Mouse (Mus musculus) lung, embryonic 14.5 days (tissue): ENCODE measurements around the gene Cdkn2aip. TPM values are rescaled to one million over a fixed set of nuclear protein-coding genes. Genes with fewer than 3 reads are reported as not detected.

Source experiments
- ATAC-seq: fragments of 200-750 bp; cut with Nextera tagmentation; 2 replicates; pipeline ENCODE4 v1.8.0; 2017; ENCODE audit warnings: mild to moderate bottlenecking, moderate TSS enrichment, moderate library complexity; ENCODE audit not compliant: insufficient read depth
- DNase-seq: peaks from one replicate; pipeline ENCODE4 v3.0.0-alpha.2; 2015
- H3K27ac ChIP-seq: fragments of 300-500 bp; sonication (generic); 2 replicates; pipeline ENCODE4 v1.5.1; 2014; ENCODE audit warnings: low read depth, mild to moderate bottlenecking, moderate library complexity
- H3K27me3 ChIP-seq: fragments of 300-500 bp; sonication (generic); 2 replicates; pipeline ENCODE4 v1.6.1; 2014; ENCODE audit warnings: low read length, control low read depth; ENCODE audit not compliant: insufficient read depth
- H3K36me3 ChIP-seq: fragments of 300-500 bp; sonication (generic); 2 replicates; pipeline ENCODE4 v1.6.1; 2014; ENCODE audit warnings: control low read depth; ENCODE audit not compliant: insufficient read depth
- H3K4me1 ChIP-seq: fragments of 300-500 bp; sonication (generic); 2 replicates; pipeline ENCODE4 v1.6.1; 2014; ENCODE audit warnings: antibody characterized with exemption, control low read depth; ENCODE audit not compliant: insufficient read depth
- H3K4me2 ChIP-seq: fragments of 300-500 bp; sonication (generic); 2 replicates; pipeline ENCODE4 v1.6.1; 2014; ENCODE audit warnings: mild to moderate bottlenecking
- H3K4me3 ChIP-seq: fragments of 300-500 bp; sonication (generic); 2 replicates; pipeline ENCODE4 v1.5.1; 2014; ENCODE audit warnings: low read depth, low read length
- H3K9ac ChIP-seq: fragments of 300-500 bp; sonication (generic); 2 replicates; pipeline ENCODE4 v1.6.1; 2014
- H3K9me3 ChIP-seq: fragments of 300-500 bp; sonication (generic); 2 replicates; pipeline ENCODE4 v1.6.1; 2016; ENCODE audit warnings: low read depth, low read length, control low read depth
- CTCF ChIP-seq: IDR thresholded peaks from 2 replicates; pipeline ENCODE4 v1.5.1; 2016; ENCODE audit warnings: antibody characterized with exemption, low read depth
- WGBS: fragments of 180-500 bp; shearing (Covaris S2); extraction: QIAGEN DNeasy Blood & Tissue Kit; methylation state at CpG from one replicate; pipeline ENCODE4 v1.1.7; 2014; 5-methylcytosine and 5-hydroxymethylcytosine counted together
- polyA plus RNA-seq: library from polyadenylated mRNA; unstranded; fragments of >200 nt; fragmentation: Nextera tagmentation; extraction: Ambion mirVana; gene quantifications from 2 replicates; pipeline ENCODE4 v1.2.1, GENCODE M21; 2014

Cdkn2aip gene
- polyA plus RNA-seq, 1 experiment from 2014 or later: 24.3 TPM

- 0 out of 2 replicates have a peak, but pooled peaks cover 3% of the 10 kb centered on the region for H3K36me3 ChIP-seq
- H3K4me1 ChIP-seq: no peaks in the 10 kb centered on the region
- H3K27ac ChIP-seq: no peak overlapping the region
- no peak overlapping the region for H3K9ac ChIP-seq
- no peak overlapping the region for H3K4me2 ChIP-seq
- H3K9me3 ChIP-seq: no peaks in the 10 kb centered on the region
- WGBS: 53% methylated on average over 5 of the region's 5 CpGs
- H3K27me3 ChIP-seq: no peaks in the 10 kb centered on the region
- H3K4me3 ChIP-seq: no peak overlapping the region
- ATAC-seq (no peak), DNase-seq (no peak)
- no peak for TF ChIP-seq CTCF
Measured at GRCm38 (mm10) chr8:47684441-47684840, 29.3 kb downstream of the Cdkn2aip start.

GRCm38 (mm10) chr8:47683994-47684393 is 29.7 kb downstream of the Cdkn2aip start:
- Histone ChIP-seq H3K4me2 (no peak overlapping the region), H3K4me3 (no peak overlapping the region), H3K36me3 (0 out of 2 replicates have a peak, but pooled peaks cover 3% of the 10 kb centered on the region), H3K9ac (no peak overlapping the region), H3K27me3 (no peaks in the 10 kb centered on the region), H3K4me1 (no peaks in the 10 kb centered on the region), H3K9me3 (no peaks in the 10 kb centered on the region), H3K27ac (no peak overlapping the region)
- TF ChIP-seq CTCF: no peak
- DNase-seq (no peak), ATAC-seq (no peak)
- 78% methylated on average over 9 of the region's 9 CpGs for WGBS

- ATAC-seq (no peak), DNase-seq (no peak)
- WGBS: 82% methylated on average over 4 of the region's 4 CpGs
- Histone ChIP-seq H3K4me2 (no peak overlapping the region), H3K4me1 (no peaks in the 10 kb centered on the region), H3K27ac (no peak overlapping the region), H3K4me3 (no peak overlapping the region), H3K36me3 (0 out of 2 replicates have a peak, but pooled peaks cover 3% of the 10 kb centered on the region), H3K9ac (no peak overlapping the region), H3K27me3 (no peaks in the 10 kb centered on the region), H3K9me3 (no peaks in the 10 kb centered on the region)
- no peak for TF ChIP-seq CTCF
Measured at GRCm38 (mm10) chr8:47680306-47680705, 33.4 kb downstream of the Cdkn2aip start.

GRCm38 (mm10) chr8:47679603-47680002 is 34.1 kb downstream of the Cdkn2aip start:
- Histone ChIP-seq H3K4me1 (no peaks in the 10 kb centered on the region), H3K36me3 (0 out of 2 replicates have a peak, but pooled peaks cover 3% of the 10 kb centered on the region), H3K9ac (no peak overlapping the region), H3K9me3 (no peaks in the 10 kb centered on the region), H3K27me3 (no peaks in the 10 kb centered on the region), H3K4me2 (no peak overlapping the region), H3K4me3 (no peak overlapping the region), H3K27ac (no peak overlapping the region)
- DNase-seq (no peak), ATAC-seq (no peak)
- TF ChIP-seq CTCF: 0 out of 2 replicates have a peak, but pooled peaks have one; percentile 6
- 76% methylated on average over 1 of the region's 1 CpGs for WGBS

- Histone ChIP-seq H3K27ac (no peak overlapping the region), H3K9ac (no peak overlapping the region), H3K4me1 (no peaks in the 10 kb centered on the region), H3K4me3 (peak overlapping the region; percentile 92), H3K9me3 (no peaks in the 10 kb centered on the region), H3K4me2 (peak overlapping the region; percentile 82), H3K27me3 (no peaks in the 10 kb centered on the region), H3K36me3 (no peaks in the 10 kb centered on the region)
- 50% methylated on average over 2 of the region's 2 CpGs for WGBS
- ATAC-seq (no peak), DNase-seq (no peak)
- no peak for TF ChIP-seq CTCF
Measured at GRCm38 (mm10) chr8:47676631-47677030, 37.1 kb downstream of the Cdkn2aip start.

GRCm38 (mm10) chr8:47676224-47676623 is 37.5 kb downstream of the Cdkn2aip start:
- Histone ChIP-seq H3K4me1 (no peaks in the 10 kb centered on the region), H3K27ac (peak overlapping the region; percentile 98; the same call in 1 of the 2 replicates), H3K9ac (peak overlapping the region; percentile 88), H3K4me3 (peak overlapping the region; percentile 92), H3K36me3 (no peaks in the 10 kb centered on the region), H3K9me3 (no peaks in the 10 kb centered on the region), H3K4me2 (peak overlapping the region; percentile 82), H3K27me3 (no peaks in the 10 kb centered on the region)
- TF ChIP-seq CTCF: no peak
- DNase-seq (no peak), ATAC-seq (no peak)
- WGBS: 1% methylated on average over 15 of the region's 15 CpGs

- TF ChIP-seq CTCF: peak; percentile 47
- Histone ChIP-seq H3K4me3 (peak overlapping the region; percentile 92), H3K4me2 (peak overlapping the region; percentile 82), H3K27me3 (no peaks in the 10 kb centered on the region), H3K4me1 (no peaks in the 10 kb centered on the region), H3K27ac (peak overlapping the region; percentile 98), H3K36me3 (no peaks in the 10 kb centered on the region), H3K9ac (peak overlapping the region; percentile 88), H3K9me3 (no peaks in the 10 kb centered on the region)
- DNase-seq: peak; percentile 76
- under 1% methylated on average over 20 of the region's 20 CpGs for WGBS
- peak; percentile 13 for ATAC-seq
Measured at GRCm38 (mm10) chr8:47675786-47676185, 37.9 kb downstream of the Cdkn2aip start.
